Mouse (Mus musculus) frontal cortex, postnatal 25 days (tissue): ENCODE data around the gene Echdc3.

ENCODE experiments used
- DNase-seq, 2 experiments: peaks; one replicate each; pipeline ENCODE4 v3.0.0; 2022; ENCODE audit warnings: low spot score in 2 of 2

The Echdc3 gene

GRCm38 (mm10) chr2:6226361-6227058 is 13.7 kb upstream of the Echdc3 start:
- DNase-seq: no peak

- DNase-seq: peak; percentile 77 to 89
Measured at GRCm38 (mm10) chr2:6220141-6220805, 7.4 kb upstream of the Echdc3 start.

GRCm38 (mm10) chr2:6212327-6212723 is 508 bp downstream of the Echdc3 start:
- no peak for DNase-seq

- no peak for DNase-seq
Measured at GRCm38 (mm10) chr2:6210840-6211239, 2.0 kb downstream of the Echdc3 start.

GRCm38 (mm10) chr2:6209746-6210145 is 3.1 kb downstream of the Echdc3 start:
- no peak for DNase-seq

GRCm38 (mm10) chr2:6209116-6209515 is 3.7 kb downstream of the Echdc3 start:
- DNase-seq: no peak

- DNase-seq: no peak
Measured at GRCm38 (mm10) chr2:6207736-6208135, 5.1 kb downstream of the Echdc3 start.

GRCm38 (mm10) chr2:6196363-6196973 is 16.4 kb downstream of the Echdc3 start:
- DNase-seq: no peak

- no peak for DNase-seq
Measured at GRCm38 (mm10) chr2:6195468-6196239, 17.2 kb downstream of the Echdc3 start.

- no peak for DNase-seq
Measured at GRCm38 (mm10) chr2:6194497-6194896, 18.3 kb downstream of the Echdc3 start.

- no peak for DNase-seq
Measured at GRCm38 (mm10) chr2:6193591-6193973, 19.3 kb downstream of the Echdc3 start.

GRCm38 (mm10) chr2:6192820-6193590 is 19.8 kb downstream of the Echdc3 start:
- peak; percentile 28 to 49 for DNase-seq

- no peak for DNase-seq
Measured at GRCm38 (mm10) chr2:6190036-6190435, 22.8 kb downstream of the Echdc3 start.

- DNase-seq: no peak
Measured at GRCm38 (mm10) chr2:6189675-6189998, 23.2 kb downstream of the Echdc3 start.

- DNase-seq: no peak
Measured at GRCm38 (mm10) chr2:6188891-6189674, 23.8 kb downstream of the Echdc3 start.

- no peak for DNase-seq
Measured at GRCm38 (mm10) chr2:6187418-6187817, 25.4 kb downstream of the Echdc3 start.

GRCm38 (mm10) chr2:6186913-6187312 is 25.9 kb downstream of the Echdc3 start:
- no peak for DNase-seq

GRCm38 (mm10) chr2:6179749-6180117 is 33.1 kb downstream of the Echdc3 start:
- DNase-seq: no peak

GRCm38 (mm10) chr2:6178901-6179748 is 33.7 kb downstream of the Echdc3 start:
- no peak for DNase-seq

GRCm38 (mm10) chr2:6173013-6173412 is 39.8 kb downstream of the Echdc3 start:
- no peak for DNase-seq
